Mouse (Mus musculus) ES-Bruce4 (cell line): Measurements from ENCODE around the gene Cbx7. TPM values are rescaled to one million over a fixed set of nuclear protein-coding genes. Genes with fewer than 3 reads are reported as not detected.
A peak's percentile ranks its signal among the peaks of the same experiment; 100 is the strongest.

ENCODE experiments used
- H3K27ac ChIP-seq: 2 replicates; pipeline ENCODE4 v1.5.1; 2012; ENCODE audit warnings: low read length, inconsistent platforms; ENCODE audit not compliant: insufficient read depth
- H3K27me3 ChIP-seq: 2 replicates; pipeline ENCODE4 v1.6.1; 2012; ENCODE audit warnings: mild to moderate bottlenecking, low read length, inconsistent platforms; ENCODE audit not compliant: control insufficient read depth, poor library complexity, insufficient read depth, severe bottlenecking
- H3K36me3 ChIP-seq: 2 replicates; pipeline ENCODE4 v1.6.1; 2012; ENCODE audit warnings: inconsistent platforms, mild to moderate bottlenecking, low read length, moderate library complexity; ENCODE audit not compliant: control insufficient read depth, poor library complexity, insufficient read depth, severe bottlenecking
- H3K4me1 ChIP-seq: one replicate; pipeline ENCODE4 v1.8.1; 2011; ENCODE audit warnings: low read length; ENCODE audit not compliant: control insufficient read depth, insufficient read depth
- H3K4me3 ChIP-seq: 2 replicates; pipeline ENCODE4 v1.5.1; 2011; ENCODE audit warnings: low read depth, mild to moderate bottlenecking, low read length
- H3K9ac ChIP-seq: 2 replicates; pipeline ENCODE4 v1.6.1; 2012; ENCODE audit warnings: low read depth, mild to moderate bottlenecking, inconsistent platforms; ENCODE audit not compliant: poor library complexity, severe bottlenecking
- H3K9me3 ChIP-seq: replicated peaks from 2 replicates; pipeline ENCODE4 v1.6.1; 2012; ENCODE audit warnings: mild to moderate bottlenecking, low read length, inconsistent platforms; ENCODE audit not compliant: control insufficient read depth, poor library complexity, insufficient read depth, severe bottlenecking
- CTCF ChIP-seq: IDR thresholded peaks from one replicate; pipeline ENCODE4 v1.8.1; 2011; ENCODE audit warnings: low read depth, low read length
- EP300 ChIP-seq: IDR thresholded peaks from 2 replicates; pipeline ENCODE4 v1.6.1; 2011; ENCODE audit warnings: low read depth, low read length; ENCODE audit not compliant: insufficient read depth
- POLR2A ChIP-seq: IDR thresholded peaks from one replicate; pipeline ENCODE4 v1.8.1; 2011; ENCODE audit warnings: low read length; ENCODE audit not compliant: insufficient read depth
- polyA plus RNA-seq: library from polyadenylated mRNA; stranded (reverse); fragments of >200 nt; gene quantifications from 2 replicates; pipeline ENCODE4 v1.2.4, GENCODE M21; 2011; ENCODE audit warnings: low read depth; ENCODE audit not compliant: missing spikeins, insufficient read depth, insufficient read length

Cbx7 gene
- polyA plus RNA-seq, 1 experiment: 111 TPM

- no peaks in the 10 kb centered on the region for H3K27me3 ChIP-seq
- H3K4me3 ChIP-seq: peak overlapping the region; percentile 77
- H3K36me3 ChIP-seq: peaks cover 7% of the 10 kb centered on the region
- peaks cover 5% of the 10 kb centered on the region for H3K4me1 ChIP-seq
- peak; percentile 88 for TF ChIP-seq EP300
- no peak for TF ChIP-seq POLR2A
- no peak for TF ChIP-seq CTCF
- peak overlapping the region; percentile 82 for H3K27ac ChIP-seq
- peak overlapping the region; percentile 63 for H3K9ac ChIP-seq
- H3K9me3 ChIP-seq: no peaks in the 10 kb centered on the region
Measured at GRCm38 (mm10) chr15:79931496-79932141, 39.3 kb downstream of the Cbx7 start.

- Histone ChIP-seq H3K4me3 (0 out of 2 replicates have a peak overlapping the region, but pooled peaks have one; percentile 0), H3K27me3 (no peaks in the 10 kb centered on the region), H3K36me3 (peaks cover 21% of the 10 kb centered on the region), H3K4me1 (peaks cover 5% of the 10 kb centered on the region), H3K9ac (no peak overlapping the region), H3K9me3 (no peaks in the 10 kb centered on the region), H3K27ac (peak overlapping the region; percentile 29)
- no peak for TF ChIP-seq CTCF
- TF ChIP-seq POLR2A: no peak
- TF ChIP-seq EP300: no peak
Measured at GRCm38 (mm10) chr15:79929734-79930133, 41.2 kb downstream of the Cbx7 start.

- no peaks in the 10 kb centered on the region for H3K9me3 ChIP-seq
- H3K36me3 ChIP-seq: peaks cover 28% of the 10 kb centered on the region
- TF ChIP-seq POLR2A (no peak), EP300 (no peak)
- no peaks in the 10 kb centered on the region for H3K27me3 ChIP-seq
- peaks cover 5% of the 10 kb centered on the region for H3K4me1 ChIP-seq
- 0 out of 2 replicates have a peak overlapping the region, but pooled peaks have one; percentile 34 for H3K9ac ChIP-seq
- peak overlapping the region; percentile 95 for H3K27ac ChIP-seq
- H3K4me3 ChIP-seq: no peak overlapping the region
Measured at GRCm38 (mm10) chr15:79928736-79929135, 42.2 kb downstream of the Cbx7 start.

- peak overlapping the region; percentile 95 for H3K27ac ChIP-seq
- no peak overlapping the region for H3K4me3 ChIP-seq
- H3K27me3 ChIP-seq: no peaks in the 10 kb centered on the region
- H3K36me3 ChIP-seq: peaks cover 31% of the 10 kb centered on the region
- H3K4me1 ChIP-seq: peaks cover 5% of the 10 kb centered on the region
- TF ChIP-seq CTCF (no peak), POLR2A (no peak), EP300 (no peak)
- H3K9ac ChIP-seq: peak overlapping the region; percentile 34; the same call in 1 of the 2 replicates
- no peaks in the 10 kb centered on the region for H3K9me3 ChIP-seq
Measured at GRCm38 (mm10) chr15:79928316-79928715, 42.6 kb downstream of the Cbx7 start.

- H3K27me3 ChIP-seq: no peaks in the 10 kb centered on the region
- H3K27ac ChIP-seq: peak overlapping the region; percentile 95
- peaks cover 35% of the 10 kb centered on the region for H3K36me3 ChIP-seq
- no peak for TF ChIP-seq CTCF
- TF ChIP-seq EP300: peak; percentile 93
- TF ChIP-seq POLR2A: no peak
- H3K4me1 ChIP-seq: peaks cover 5% of the 10 kb centered on the region
- peak overlapping the region; percentile 34 for H3K9ac ChIP-seq
- H3K4me3 ChIP-seq: peak overlapping the region; percentile 49
- no peaks in the 10 kb centered on the region for H3K9me3 ChIP-seq
Measured at GRCm38 (mm10) chr15:79927637-79928122, 43.2 kb downstream of the Cbx7 start.

- Histone ChIP-seq H3K4me3 (peak overlapping the region; percentile 49), H3K4me1 (peaks cover 5% of the 10 kb centered on the region), H3K9me3 (no peaks in the 10 kb centered on the region), H3K9ac (peak overlapping the region; percentile 22), H3K36me3 (peaks cover 43% of the 10 kb centered on the region), H3K27me3 (no peaks in the 10 kb centered on the region), H3K27ac (peak overlapping the region; percentile 87)
- TF ChIP-seq POLR2A: no peak
- peak; percentile 17 for TF ChIP-seq CTCF
- TF ChIP-seq EP300: 0 out of 2 replicates have a peak, but pooled peaks have one; percentile 27
Measured at GRCm38 (mm10) chr15:79926856-79927416, 44.0 kb downstream of the Cbx7 start.
